Mouse (Mus musculus): ENCODE data around the gene Gjb1.

Gene Gjb1

GRCm38 (mm10) chrX:101418946-101419724, 43.0 kb downstream of the Gjb1 start:
- in situ Hi-C loops (cut with MboI), result no loop called here

DNA sequence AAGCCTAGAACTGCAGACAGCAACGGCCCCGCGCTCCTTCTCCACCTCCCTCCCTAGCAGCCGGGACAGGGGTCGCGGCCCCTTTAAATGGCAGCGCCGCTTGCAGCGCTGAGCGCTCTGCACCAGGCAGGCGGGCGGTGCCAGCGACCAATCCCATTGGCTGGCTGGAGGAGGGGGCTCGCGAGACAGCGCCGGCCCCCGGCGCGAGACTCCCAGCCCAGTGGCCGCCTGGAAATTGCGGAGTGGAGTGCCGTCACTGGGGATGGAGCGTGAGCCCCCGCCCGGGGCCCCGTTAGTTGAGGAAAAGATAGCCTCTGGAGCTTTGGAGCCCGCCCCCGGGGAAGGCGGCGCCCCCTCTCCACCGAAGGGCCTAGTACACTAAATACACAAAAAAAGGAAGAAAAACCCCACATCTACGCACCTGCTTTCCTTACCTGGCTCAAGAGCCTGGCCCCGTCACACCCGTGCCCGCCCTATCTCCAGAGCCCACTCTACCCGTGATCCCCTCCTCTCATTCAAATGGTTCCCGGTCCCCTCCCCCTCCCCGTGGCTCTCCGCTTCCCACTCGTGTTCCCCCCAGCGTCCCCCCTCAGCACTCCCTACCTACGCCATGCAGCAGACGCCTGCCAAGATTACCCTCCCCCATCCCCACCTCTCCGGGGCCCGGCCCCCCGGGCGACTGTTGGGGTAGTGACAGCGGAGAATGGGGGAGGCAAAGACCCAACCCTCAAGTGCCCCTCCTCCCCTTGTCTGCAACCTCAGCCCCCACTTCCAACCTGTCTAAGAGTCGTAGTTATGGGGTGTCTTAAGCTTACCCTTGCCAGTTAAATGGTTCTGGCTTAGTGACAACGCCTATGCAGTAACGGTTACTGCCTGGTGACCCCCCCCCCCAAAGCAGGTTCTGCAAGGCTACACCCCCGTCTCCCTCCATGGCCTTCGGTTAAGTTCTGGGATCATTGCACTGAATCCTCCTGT, 43.8 kb downstream of the Gjb1 start:
- in situ Hi-C loops (cut with MboI), result no loop called here

DNA sequence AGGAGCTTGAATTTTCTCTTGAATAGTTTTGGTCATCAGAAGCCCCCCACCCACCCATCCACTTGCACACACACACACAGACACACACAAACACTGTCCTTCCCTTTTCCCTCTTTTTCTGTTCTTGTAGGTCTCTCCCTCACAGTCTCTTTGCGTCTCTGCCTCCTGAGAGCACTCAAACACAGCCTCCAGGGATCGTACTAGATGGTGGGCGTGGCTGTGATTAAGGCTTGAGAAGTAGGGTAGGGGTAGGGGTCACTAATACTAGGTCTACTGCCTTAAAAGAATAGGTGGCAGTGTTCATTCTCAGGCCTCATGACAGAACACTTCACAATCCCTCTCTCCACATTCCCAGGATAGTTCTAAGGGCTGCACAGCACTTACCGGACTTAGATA, 44.5 kb downstream of the Gjb1 start, which contains the start of gene Zmym3:
TSS of gene Zmym3 (minus strand) at position 150 of the 396 bp plus-strand sequence.
- in situ Hi-C loops (cut with MboI), result no loop called here

- in situ Hi-C loops (cut with MboI), result no loop called here
Measured at GRCm38 (mm10) chrX:101423462-101423861, 47.3 kb downstream of the Gjb1 start.

GRCm38 (mm10) chrX:101427774-101428173, 51.6 kb downstream of the Gjb1 start:
- in situ Hi-C loops (cut with MboI), result no loop called here

DNA sequence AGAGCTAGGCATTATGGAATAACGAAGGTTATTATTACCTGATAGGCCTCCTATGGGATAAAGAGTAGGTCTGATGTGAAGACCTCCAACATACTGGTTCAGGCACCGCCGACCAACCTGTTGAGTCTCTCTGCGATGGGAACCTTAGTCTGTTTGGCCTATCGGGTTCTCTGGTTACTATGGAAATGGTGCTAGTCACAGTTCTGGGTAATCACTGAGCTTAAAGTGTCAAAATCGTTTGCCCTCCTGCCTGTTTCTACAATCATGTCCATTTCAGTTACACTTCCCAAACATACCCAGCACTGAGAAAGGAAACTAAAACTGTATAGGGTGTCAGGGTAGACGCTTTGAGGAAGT, 52.6 kb downstream of the Gjb1 start:
- in situ Hi-C loops (cut with MboI), result no loop called here

DNA sequence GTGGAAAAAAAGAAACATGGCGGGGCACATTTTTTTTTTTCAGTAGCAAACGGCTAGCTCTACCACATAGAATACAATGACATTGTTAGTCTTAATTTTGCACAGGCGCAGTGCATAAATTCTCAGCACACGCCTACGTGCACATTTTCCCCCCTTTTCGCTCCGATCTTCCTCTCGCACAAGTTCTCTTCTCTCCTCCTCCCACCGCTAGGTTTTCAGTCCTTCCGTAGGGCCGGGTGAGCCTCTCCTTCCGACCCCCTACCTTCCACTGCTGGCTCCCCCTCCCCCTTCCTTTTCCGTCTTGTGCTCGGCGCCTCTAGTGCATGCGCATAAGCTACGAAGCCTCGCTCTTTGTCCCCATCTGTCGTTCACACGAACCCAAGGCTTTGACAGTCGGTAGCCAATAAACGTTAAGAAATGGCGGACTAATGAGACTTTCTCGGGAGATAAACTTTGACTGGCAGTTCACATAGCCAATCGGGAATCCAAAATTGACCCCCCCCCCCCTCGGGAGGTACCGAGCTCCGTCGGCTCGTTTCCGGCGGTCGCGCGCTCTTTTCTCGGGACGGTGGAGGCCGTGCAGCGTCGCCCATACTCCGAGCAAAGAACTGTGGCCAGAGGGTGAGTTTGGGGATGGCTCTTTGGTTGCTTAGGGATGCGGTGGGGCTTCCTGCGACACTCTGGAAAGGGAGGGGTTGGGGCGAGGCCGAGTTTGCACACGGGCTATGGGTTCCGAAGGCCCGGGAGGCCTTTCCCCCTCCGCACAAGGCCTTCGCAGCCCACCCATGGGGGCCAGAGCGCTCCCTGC, 53.2 kb downstream of the Gjb1 start, which contains the start of gene Nono:
TSS of gene Nono (plus strand) at position 177 of the 808 bp plus-strand sequence.
- in situ Hi-C loops (cut with MboI), result no loop called here

- in situ Hi-C loops (cut with MboI), result no loop called here
Measured at GRCm38 (mm10) chrX:101429976-101430375, 53.8 kb downstream of the Gjb1 start.

Data from mature B cell (primary cell).